Mouse (Mus musculus) liver, embryonic 12.5 days (tissue): ENCODE measurements at regions not wholly inside any gene's neighbourhood (a gene's known extent, or its start where the extent isn't known, plus 50 kb on each side); places are given as distances from the start of the nearest gene placed in this dataset.

ENCODE experiments used
- ATAC-seq: fragments of 200-750 bp; cut with Nextera tagmentation; 2 replicates; pipeline ENCODE4 v1.8.0; 2017; ENCODE audit warnings: moderate number of reproducible peaks, mild to moderate bottlenecking, moderate library complexity
- H3K27ac ChIP-seq: fragments of 300-500 bp; sonication (generic); 2 replicates; pipeline ENCODE4 v1.5.1; 2016; ENCODE audit warnings: mild to moderate bottlenecking
- H3K27me3 ChIP-seq: fragments of 300-500 bp; sonication (generic); replicated peaks from 2 replicates; pipeline ENCODE4 v1.6.1; 2016; ENCODE audit warnings: mild to moderate bottlenecking, moderate library complexity
- H3K36me3 ChIP-seq: fragments of 300-500 bp; sonication (generic); 2 replicates; pipeline ENCODE4 v1.6.1; 2016; ENCODE audit warnings: mild to moderate bottlenecking, moderate library complexity
- H3K4me1 ChIP-seq: fragments of 300-500 bp; sonication (generic); 2 replicates; pipeline ENCODE4 v1.6.1; 2016
- H3K4me2 ChIP-seq: fragments of 300-500 bp; sonication (generic); 2 replicates; pipeline ENCODE4 v1.6.1; 2016; ENCODE audit warnings: mild to moderate bottlenecking, moderate library complexity
- H3K4me3 ChIP-seq: fragments of 300-500 bp; sonication (generic); 2 replicates; pipeline ENCODE4 v1.5.1; 2016; ENCODE audit warnings: mild to moderate bottlenecking, moderate library complexity
- H3K9ac ChIP-seq: fragments of 300-500 bp; sonication (generic); 2 replicates; pipeline ENCODE4 v1.6.1; 2016; ENCODE audit warnings: mild to moderate bottlenecking, moderate library complexity
- H3K9me3 ChIP-seq: fragments of 300-500 bp; sonication (generic); replicated peaks from 2 replicates; pipeline ENCODE4 v1.6.1; 2016; ENCODE audit warnings: mild to moderate bottlenecking, moderate library complexity
- WGBS: fragments of 180-500 bp; shearing (Covaris S2); methylation state at CpG from one replicate; pipeline ENCODE4 v1.1.7; 2016; ENCODE audit not compliant: insufficient replicate concordance; 5-methylcytosine and 5-hydroxymethylcytosine counted together

- Histone ChIP-seq H3K9me3 (no peaks in the 10 kb centered on the region), H3K36me3 (no peaks in the 10 kb centered on the region), H3K4me1 (no peaks in the 10 kb centered on the region), H3K27ac (no peak overlapping the region), H3K4me3 (no peak overlapping the region), H3K9ac (no peak overlapping the region), H3K4me2 (no peak overlapping the region), H3K27me3 (no peaks in the 10 kb centered on the region)
- ATAC-seq: no peak
- WGBS: 58% methylated on average over 3 of the region's 3 CpGs
Measured at GRCm38 (mm10) chr13:83872143-83872819, 349.8 kb upstream of the Tmem161b start.

GRCm38 (mm10) chr13:83872887-83873286 lies 349.2 kb upstream of the Tmem161b start:
- no peak overlapping the region for H3K4me3 ChIP-seq
- no peak overlapping the region for H3K27ac ChIP-seq
- H3K9me3 ChIP-seq: no peaks in the 10 kb centered on the region
- WGBS: 37% methylated on average over 5 of the region's 5 CpGs
- H3K4me2 ChIP-seq: no peak overlapping the region
- no peak for ATAC-seq
- no peaks in the 10 kb centered on the region for H3K36me3 ChIP-seq
- H3K4me1 ChIP-seq: no peaks in the 10 kb centered on the region
- no peaks in the 10 kb centered on the region for H3K27me3 ChIP-seq
- H3K9ac ChIP-seq: no peak overlapping the region

- Histone ChIP-seq H3K27me3 (no peaks in the 10 kb centered on the region), H3K4me3 (no peak overlapping the region), H3K9ac (no peak overlapping the region), H3K4me2 (no peak overlapping the region), H3K9me3 (no peaks in the 10 kb centered on the region), H3K4me1 (no peaks in the 10 kb centered on the region), H3K27ac (no peak overlapping the region), H3K36me3 (no peaks in the 10 kb centered on the region)
- ATAC-seq: no peak
- 46% methylated on average over 2 of the region's 2 CpGs for WGBS
Measured at GRCm38 (mm10) chr13:83879561-83879960, 342.5 kb upstream of the Tmem161b start.

GRCm38 (mm10) chr13:83880305-83880704 lies 341.8 kb upstream of the Tmem161b start:
- no peak for ATAC-seq

GRCm38 (mm10) chr13:83880772-83881171 lies 341.3 kb upstream of the Tmem161b start:
- H3K4me1 ChIP-seq: no peaks in the 10 kb centered on the region
- no peaks in the 10 kb centered on the region for H3K9me3 ChIP-seq
- H3K9ac ChIP-seq: no peak overlapping the region
- no peak for ATAC-seq
- WGBS: 64% methylated on average over 2 of the region's 2 CpGs
- H3K36me3 ChIP-seq: no peaks in the 10 kb centered on the region
- H3K4me2 ChIP-seq: no peak overlapping the region
- no peaks in the 10 kb centered on the region for H3K27me3 ChIP-seq
- no peak overlapping the region for H3K27ac ChIP-seq
- H3K4me3 ChIP-seq: no peak overlapping the region

More at GRCm38 (mm10) chr13:83880305-83880704, 341.8 kb upstream of the Tmem161b start:
- no peaks in the 10 kb centered on the region for H3K4me1 ChIP-seq
- H3K4me3 ChIP-seq: no peak overlapping the region
- 54% methylated on average over 2 of the region's 2 CpGs for WGBS
- no peaks in the 10 kb centered on the region for H3K27me3 ChIP-seq
- H3K27ac ChIP-seq: no peak overlapping the region
- H3K9me3 ChIP-seq: no peaks in the 10 kb centered on the region
- no peaks in the 10 kb centered on the region for H3K36me3 ChIP-seq
- no peak overlapping the region for H3K9ac ChIP-seq
- H3K4me2 ChIP-seq: no peak overlapping the region

- Histone ChIP-seq H3K4me3 (no peak overlapping the region), H3K9me3 (no peaks in the 10 kb centered on the region), H3K36me3 (no peaks in the 10 kb centered on the region), H3K4me1 (no peaks in the 10 kb centered on the region), H3K27me3 (no peaks in the 10 kb centered on the region), H3K9ac (no peak overlapping the region), H3K27ac (no peak overlapping the region), H3K4me2 (no peak overlapping the region)
- no peak for ATAC-seq
- 72% methylated on average over 1 of the region's 1 CpGs for whole genome bisulfite sequencing
Measured at GRCm38 (mm10) chr13:83882839-83883238, 339.3 kb upstream of the Tmem161b start.

- 64% methylated on average over 4 of the region's 4 CpGs for WGBS
Measured at GRCm38 (mm10) chr13:83883821-83884220, 338.3 kb upstream of the Tmem161b start.

GRCm38 (mm10) chr13:83884226-83884625 lies 337.9 kb upstream of the Tmem161b start:
- H3K9ac ChIP-seq: no peak overlapping the region
- 81% methylated on average over 4 of the region's 4 CpGs for WGBS
- H3K4me3 ChIP-seq: no peak overlapping the region
- no peak overlapping the region for H3K4me2 ChIP-seq
- no peak overlapping the region for H3K27ac ChIP-seq
- H3K27me3 ChIP-seq: no peaks in the 10 kb centered on the region
- H3K36me3 ChIP-seq: no peaks in the 10 kb centered on the region
- no peaks in the 10 kb centered on the region for H3K9me3 ChIP-seq
- ATAC-seq: no peak
- H3K4me1 ChIP-seq: no peaks in the 10 kb centered on the region

More at GRCm38 (mm10) chr13:83883821-83884220, 338.3 kb upstream of the Tmem161b start:
- H3K27me3 ChIP-seq: no peaks in the 10 kb centered on the region
- no peaks in the 10 kb centered on the region for H3K4me1 ChIP-seq
- no peak overlapping the region for H3K4me2 ChIP-seq
- no peak overlapping the region for H3K27ac ChIP-seq
- H3K9me3 ChIP-seq: no peaks in the 10 kb centered on the region
- no peaks in the 10 kb centered on the region for H3K36me3 ChIP-seq
- H3K9ac ChIP-seq: no peak overlapping the region
- no peak overlapping the region for H3K4me3 ChIP-seq
- ATAC-seq: no peak

GRCm38 (mm10) chr13:83884766-83885543 lies 337.1 kb upstream of the Tmem161b start:
- Histone ChIP-seq H3K36me3 (no peaks in the 10 kb centered on the region), H3K4me1 (no peaks in the 10 kb centered on the region), H3K4me2 (no peak overlapping the region), H3K9ac (no peak overlapping the region), H3K9me3 (no peaks in the 10 kb centered on the region), H3K27ac (no peak overlapping the region), H3K4me3 (no peak overlapping the region), H3K27me3 (no peaks in the 10 kb centered on the region)
- 60% methylated on average over 13 of the region's 13 CpGs for WGBS
- ATAC-seq: no peak

- no peaks in the 10 kb centered on the region for H3K4me1 ChIP-seq
- H3K36me3 ChIP-seq: no peaks in the 10 kb centered on the region
- no peak for ATAC-seq
- H3K4me2 ChIP-seq: no peak overlapping the region
- 56% methylated on average over 4 of the region's 4 CpGs for WGBS
- H3K27ac ChIP-seq: no peak overlapping the region
- H3K9me3 ChIP-seq: no peaks in the 10 kb centered on the region
- no peak overlapping the region for H3K9ac ChIP-seq
- H3K4me3 ChIP-seq: no peak overlapping the region
- no peaks in the 10 kb centered on the region for H3K27me3 ChIP-seq
Measured at GRCm38 (mm10) chr13:83885729-83886128, 336.4 kb upstream of the Tmem161b start.

GRCm38 (mm10) chr13:83914697-83915096 lies 307.4 kb upstream of the Tmem161b start:
- Histone ChIP-seq H3K4me2 (no peak overlapping the region), H3K9ac (no peak overlapping the region), H3K27me3 (no peaks in the 10 kb centered on the region), H3K27ac (no peak overlapping the region), H3K9me3 (0 out of 2 replicates have a peak, but pooled peaks cover 3% of the 10 kb centered on the region), H3K4me1 (no peaks in the 10 kb centered on the region), H3K4me3 (no peak overlapping the region), H3K36me3 (no peaks in the 10 kb centered on the region)
- WGBS: 60% methylated on average over 2 of the region's 2 CpGs
- ATAC-seq: no peak

- H3K4me1 ChIP-seq: no peaks in the 10 kb centered on the region
- no peaks in the 10 kb centered on the region for H3K27me3 ChIP-seq
- no peak overlapping the region for H3K4me3 ChIP-seq
- no peak overlapping the region for H3K4me2 ChIP-seq
- ATAC-seq: no peak
- no peak overlapping the region for H3K9ac ChIP-seq
- 48% methylated on average over 2 of the region's 2 CpGs for WGBS
- H3K36me3 ChIP-seq: no peaks in the 10 kb centered on the region
- H3K9me3 ChIP-seq: no peaks in the 10 kb centered on the region
- no peak overlapping the region for H3K27ac ChIP-seq
Measured at GRCm38 (mm10) chr13:83932761-83933160, 289.3 kb upstream of the Tmem161b start.
